Mouse (Mus musculus): ENCODE measurements around the gene Zcwpw1. TPM values are rescaled to one million over a fixed set of nuclear protein-coding genes. Genes with fewer than 3 reads are reported as not detected.
A peak's percentile ranks its signal among the peaks of the same experiment; 100 is the strongest.

Zcwpw1 gene
- polyA plus RNA-seq (2012; rRNA removed): 11.2 and 12.4 TPM in 2 replicates

DNA sequence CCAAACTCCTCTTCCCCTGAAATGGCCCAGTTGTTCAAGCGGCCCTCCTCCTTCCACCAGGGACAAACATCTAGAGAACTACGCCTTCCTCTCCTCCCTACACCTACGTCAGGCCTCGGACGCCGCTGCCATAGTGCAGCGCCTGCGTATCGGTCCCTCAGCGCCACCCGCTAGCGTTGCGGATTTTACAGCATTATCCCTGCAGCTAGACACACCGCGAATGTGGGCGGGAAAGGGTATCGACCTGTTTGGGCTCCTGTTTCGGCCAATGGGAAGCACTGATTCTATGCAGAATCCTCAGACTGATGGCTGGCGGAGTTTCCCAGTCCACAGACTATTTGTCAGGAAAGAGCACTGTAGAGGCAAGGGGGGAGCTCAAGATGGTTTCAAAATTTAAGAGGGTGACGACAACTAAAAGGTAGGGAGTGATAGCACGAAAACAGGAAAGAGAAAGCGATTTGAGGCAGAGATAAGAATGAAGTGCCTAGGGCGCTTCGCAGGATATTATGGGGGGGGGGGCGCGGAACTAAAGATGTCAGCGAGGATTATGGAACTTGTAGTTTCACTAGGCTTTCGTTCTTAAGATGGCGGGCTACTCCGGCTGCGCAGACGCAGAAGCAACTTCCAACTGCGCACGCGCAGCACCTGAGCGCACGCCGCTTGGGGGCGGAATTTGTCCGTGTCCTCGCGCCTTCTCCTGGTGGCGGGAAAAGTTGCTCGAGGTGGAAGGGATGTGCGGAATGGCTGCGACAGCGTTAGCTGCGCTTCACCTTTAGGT is at the start of gene Zcwpw1, which contains the start of gene Mepce:
Gene Zcwpw1 (plus strand): TSS at position 648 of the 778 bp plus-strand sequence.
Gene Mepce (minus strand): TSS at position 505 of the 778 bp plus-strand sequence.
- under 1% methylated on average over 48 of the region's 48 CpGs for WGBS

DNA sequence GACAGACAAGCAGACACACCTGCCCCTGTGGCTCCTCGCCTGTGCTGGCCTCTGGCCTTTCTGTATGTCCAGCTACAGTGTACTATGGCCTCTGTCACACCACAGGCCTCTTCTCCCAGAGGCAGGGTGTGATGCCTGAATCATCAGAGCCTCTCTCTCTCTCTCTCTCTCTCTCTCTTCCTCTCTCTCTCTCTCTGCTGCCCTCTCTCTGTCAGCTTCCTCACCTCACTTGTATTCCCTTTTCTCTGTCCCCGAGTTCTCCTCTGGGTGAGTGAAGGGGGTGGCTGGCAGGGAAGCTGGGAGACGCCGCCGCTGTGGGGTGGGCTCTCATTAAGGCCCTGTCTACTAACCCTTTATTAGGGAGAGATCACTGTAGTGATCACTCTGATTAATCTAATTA is 49.1 kb upstream of the Zcwpw1 start:
- H3K27ac ChIP-seq (ENCODE audit: insufficient read depth, low read length): no peak overlapping the region
- WGBS: 33% methylated on average over 5 of the region's 5 CpGs
- peaks cover 18% of the 10 kb centered on the region for H3K4me1 ChIP-seq (ENCODE audit: control insufficient read depth, insufficient read depth, low read length)
- H3K27me3 ChIP-seq (ENCODE audit: control insufficient read depth, insufficient read depth, low read length): no peaks in the 10 kb centered on the region
- H3K4me3 ChIP-seq (replicated peaks; ENCODE audit: insufficient read depth, low read depth, low read length): no peak overlapping the region
- DNase-seq: no peak
- peak; percentile 10; the same call in 1 of the 2 replicates for TF ChIP-seq CTCF (IDR thresholded peaks at IDR 0.05; ENCODE audit: borderline replicate concordance, insufficient read depth, low read depth, low read length)
- TF ChIP-seq POLR2A (IDR thresholded peaks at IDR 0.05; ENCODE audit: borderline replicate concordance, insufficient read depth, low read length): no peak

More for the DNA sequence above, at the start of gene Zcwpw1, which contains the start of gene Mepce:
- no peaks in the 10 kb centered on the region for H3K27me3 ChIP-seq (ENCODE audit: control insufficient read depth, insufficient read depth, low read length)
- TF ChIP-seq POLR2A (IDR thresholded peaks at IDR 0.05; ENCODE audit: borderline replicate concordance, insufficient read depth, low read length): peak; percentile 74; the same call in 1 of the 2 replicates
- TF ChIP-seq CTCF (IDR thresholded peaks at IDR 0.05; ENCODE audit: borderline replicate concordance, insufficient read depth, low read depth, low read length): peak; percentile 74; the same call in 1 of the 2 replicates
- peak; percentile 97 to 98 for DNase-seq
- peak within 1 kb of the TSS; percentile 92 for H3K4me3 ChIP-seq (replicated peaks; ENCODE audit: insufficient read depth, low read depth, low read length)
- H3K27ac ChIP-seq (ENCODE audit: insufficient read depth, low read length): peak within 1 kb of the TSS; percentile 83
- peaks cover 16% of the 10 kb centered on the region for H3K4me1 ChIP-seq (ENCODE audit: control insufficient read depth, insufficient read depth, low read length)

DNA sequence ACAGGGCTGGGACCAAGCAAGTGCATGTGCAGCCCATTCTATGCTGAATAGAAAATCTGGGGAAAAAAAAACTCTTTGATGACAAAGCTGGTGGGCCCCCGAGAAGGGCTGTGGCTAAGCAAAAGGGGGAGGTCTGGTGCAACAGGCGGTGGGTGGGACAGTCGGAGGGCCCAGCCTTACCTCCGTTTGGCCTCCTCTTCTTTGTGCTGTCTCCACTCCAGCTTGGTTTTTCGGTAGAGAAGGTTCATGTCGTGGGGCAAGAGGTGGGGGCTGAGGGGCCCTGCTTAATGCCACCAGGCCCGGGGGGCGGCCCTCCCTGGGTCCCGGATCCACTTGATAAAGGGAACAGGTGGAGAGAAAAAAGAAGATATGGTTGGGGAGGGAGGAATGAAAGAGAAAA is 48.1 kb upstream of the Zcwpw1 start:
- no peaks in the 10 kb centered on the region for H3K27me3 ChIP-seq (ENCODE audit: control insufficient read depth, insufficient read depth, low read length)
- TF ChIP-seq POLR2A (IDR thresholded peaks at IDR 0.05; ENCODE audit: borderline replicate concordance, insufficient read depth, low read length) (no peak), CTCF (IDR thresholded peaks at IDR 0.05; ENCODE audit: borderline replicate concordance, insufficient read depth, low read depth, low read length) (no peak)
- WGBS: 59% methylated on average over 9 of the region's 9 CpGs
- DNase-seq: no peak
- H3K27ac ChIP-seq (ENCODE audit: insufficient read depth, low read length): no peak overlapping the region
- H3K4me3 ChIP-seq (replicated peaks; ENCODE audit: insufficient read depth, low read depth, low read length): no peak overlapping the region
- H3K4me1 ChIP-seq (ENCODE audit: control insufficient read depth, insufficient read depth, low read length): peaks cover 15% of the 10 kb centered on the region

DNA sequence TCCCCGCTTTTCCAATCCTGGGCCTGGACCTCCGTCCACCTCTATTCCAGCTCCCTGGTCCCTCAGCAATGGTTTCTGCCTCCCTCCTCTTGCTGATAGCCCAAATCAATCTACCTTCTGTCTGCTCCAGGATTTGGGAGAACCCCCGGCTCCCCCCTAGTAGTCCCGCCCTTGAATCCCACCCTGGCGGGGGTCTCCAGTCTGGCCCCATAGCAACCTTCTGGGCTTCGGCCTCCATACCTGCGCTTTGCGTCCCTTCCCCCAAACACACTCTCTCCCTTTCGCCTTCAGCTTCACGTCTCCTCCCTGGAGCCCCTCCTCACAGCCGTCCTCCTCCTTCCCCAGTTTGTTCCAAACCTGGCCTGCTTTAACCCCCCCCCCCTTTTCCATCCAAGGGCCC is 47.1 kb upstream of the Zcwpw1 start:
- 3% methylated on average over 11 of the region's 11 CpGs for WGBS
- TF ChIP-seq CTCF (IDR thresholded peaks at IDR 0.05; ENCODE audit: borderline replicate concordance, insufficient read depth, low read depth, low read length) (no peak), POLR2A (IDR thresholded peaks at IDR 0.05; ENCODE audit: borderline replicate concordance, insufficient read depth, low read length) (no peak)
- DNase-seq: peak in 1 of 2 experiments; percentile 53
- Histone ChIP-seq H3K4me1 (ENCODE audit: control insufficient read depth, insufficient read depth, low read length) (peaks cover 13% of the 10 kb centered on the region), H3K4me3 (replicated peaks; ENCODE audit: insufficient read depth, low read depth, low read length) (peak overlapping the region; percentile 66), H3K27me3 (ENCODE audit: control insufficient read depth, insufficient read depth, low read length) (no peaks in the 10 kb centered on the region), H3K27ac (ENCODE audit: insufficient read depth, low read length) (peak overlapping the region; percentile 25)

DNA sequence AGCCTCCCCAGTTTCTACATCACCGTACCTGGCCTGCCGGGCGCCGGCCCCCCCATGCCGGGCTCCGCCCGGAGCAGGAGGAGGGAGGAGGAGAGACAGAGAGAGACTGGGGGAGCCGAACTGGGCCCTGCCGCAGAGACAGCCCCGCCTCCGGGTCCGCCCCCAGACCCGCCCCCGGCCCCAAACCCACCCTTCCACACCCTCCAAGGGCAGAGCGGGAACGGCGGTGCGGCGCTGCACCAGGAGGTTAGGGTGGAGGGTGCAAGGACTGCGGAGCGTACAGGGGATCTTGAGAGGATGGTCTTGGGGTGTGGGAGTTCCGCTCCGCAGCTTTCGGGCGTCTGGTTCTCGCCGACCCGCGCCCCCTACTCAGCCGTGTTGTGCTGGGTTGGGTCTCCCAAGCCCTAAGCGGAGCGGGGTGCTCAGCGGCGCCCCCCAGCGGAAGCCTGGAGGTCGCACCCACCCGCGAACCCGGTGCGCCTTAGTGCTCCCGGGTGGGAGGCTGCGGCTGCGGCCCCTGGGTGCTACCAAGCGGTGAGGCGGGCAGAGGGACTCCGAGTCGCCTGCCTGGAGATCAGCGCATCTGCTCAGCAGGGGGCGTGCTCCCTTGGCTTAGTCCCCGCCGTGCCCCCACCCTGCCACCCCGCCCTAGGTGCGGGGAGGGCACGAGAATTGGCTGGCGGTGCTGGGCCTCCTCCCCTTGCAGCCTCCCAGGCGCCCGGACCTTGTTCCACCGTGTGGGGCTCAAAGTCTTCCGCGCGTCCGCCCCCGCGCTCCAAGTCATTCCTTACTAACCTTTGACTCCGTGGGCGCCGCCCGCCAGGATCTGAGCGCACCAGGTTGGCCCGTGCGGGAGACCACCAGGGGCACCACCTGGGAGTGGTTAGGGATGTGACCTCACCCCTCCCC is 46.3 kb upstream of the Zcwpw1 start, which contains the start of gene Nyap1:
Gene Nyap1 (minus strand): TSS at position 585 of the 909 bp plus-strand sequence.
- Histone ChIP-seq H3K27me3 (ENCODE audit: control insufficient read depth, insufficient read depth, low read length) (no peaks in the 10 kb centered on the region), H3K4me3 (replicated peaks; ENCODE audit: insufficient read depth, low read depth, low read length) (peak within 1 kb of the TSS; percentile 66), H3K4me1 (ENCODE audit: control insufficient read depth, insufficient read depth, low read length) (peaks cover 13% of the 10 kb centered on the region), H3K27ac (ENCODE audit: insufficient read depth, low read length) (peak within 1 kb of the TSS; percentile 58)
- peak; percentile 80 to 92 for DNase-seq
- WGBS: 2% methylated on average over 69 of the region's 71 CpGs
- TF ChIP-seq CTCF (IDR thresholded peaks at IDR 0.05; ENCODE audit: borderline replicate concordance, insufficient read depth, low read depth, low read length) (peak; percentile 79), POLR2A (IDR thresholded peaks at IDR 0.05; ENCODE audit: borderline replicate concordance, insufficient read depth, low read length) (peak; percentile 62)

DNA sequence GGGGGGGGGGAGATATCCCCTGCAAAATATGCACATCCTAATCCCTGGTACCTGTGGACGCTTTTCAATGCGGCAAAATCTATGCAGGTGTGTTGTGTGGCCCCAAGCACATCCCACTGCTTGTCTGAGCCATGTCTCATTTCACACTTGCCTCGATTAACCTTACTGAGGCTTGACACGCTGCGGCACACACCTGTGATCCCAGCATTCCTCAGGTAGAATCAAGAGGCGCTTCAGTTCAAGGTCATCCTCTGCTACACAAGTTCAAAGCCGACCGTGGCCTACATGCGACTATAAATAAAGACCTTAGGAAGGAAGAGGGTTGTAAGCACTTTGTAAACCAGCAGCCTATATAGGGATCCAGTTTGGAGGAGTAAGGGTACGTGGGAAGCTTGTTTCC is 45.5 kb upstream of the Zcwpw1 start:
- TF ChIP-seq CTCF (IDR thresholded peaks at IDR 0.05; ENCODE audit: borderline replicate concordance, insufficient read depth, low read depth, low read length): no peak
- TF ChIP-seq POLR2A (IDR thresholded peaks at IDR 0.05; ENCODE audit: borderline replicate concordance, insufficient read depth, low read length): no peak
- WGBS: 76% methylated on average over 10 of the region's 10 CpGs
- DNase-seq: no peak
- no peak overlapping the region for H3K27ac ChIP-seq (ENCODE audit: insufficient read depth, low read length)
- H3K27me3 ChIP-seq (ENCODE audit: control insufficient read depth, insufficient read depth, low read length): no peaks in the 10 kb centered on the region
- H3K4me3 ChIP-seq (replicated peaks; ENCODE audit: insufficient read depth, low read depth, low read length): peak overlapping the region; percentile 9
- peaks cover 13% of the 10 kb centered on the region for H3K4me1 ChIP-seq (ENCODE audit: control insufficient read depth, insufficient read depth, low read length)

DNA sequence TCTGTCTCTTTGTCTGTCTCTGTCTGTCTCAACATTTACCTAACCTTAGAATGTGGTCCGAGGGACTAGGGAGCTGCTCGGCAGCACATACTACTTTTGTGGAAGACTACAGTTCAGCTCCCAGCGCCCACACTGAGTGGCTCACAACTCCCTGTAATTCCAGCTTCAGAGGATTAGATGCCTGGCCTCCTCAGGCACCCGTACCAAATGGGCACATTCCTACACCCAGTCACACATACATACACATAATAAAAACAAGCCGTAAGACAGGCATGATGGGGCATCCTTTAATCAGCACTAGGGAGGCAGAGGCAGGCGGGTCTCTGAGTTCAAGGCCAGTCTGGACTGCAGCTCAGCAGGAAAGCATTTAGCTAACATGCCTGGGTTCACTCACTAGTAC is 44.8 kb upstream of the Zcwpw1 start:
- Histone ChIP-seq H3K4me1 (ENCODE audit: control insufficient read depth, insufficient read depth, low read length) (peaks cover 10% of the 10 kb centered on the region), H3K4me3 (replicated peaks; ENCODE audit: insufficient read depth, low read depth, low read length) (no peak overlapping the region), H3K27ac (ENCODE audit: insufficient read depth, low read length) (no peak overlapping the region), H3K27me3 (ENCODE audit: control insufficient read depth, insufficient read depth, low read length) (no peaks in the 10 kb centered on the region)
- no peak for DNase-seq
- 94% methylated on average over 6 of the region's 6 CpGs for WGBS
- TF ChIP-seq CTCF (IDR thresholded peaks at IDR 0.05; ENCODE audit: borderline replicate concordance, insufficient read depth, low read depth, low read length): no peak
- no peak for TF ChIP-seq POLR2A (IDR thresholded peaks at IDR 0.05; ENCODE audit: borderline replicate concordance, insufficient read depth, low read length)

All from cerebellum, adult 2 months (tissue).